Mouse (Mus musculus): ENCODE measurements around the gene Prkce.

Prkce gene

GRCm38 (mm10) chr17:86175516-86175915 lies 7.9 kb downstream of the Prkce start:
- no peak for DNase-seq (ENCODE audit: low spot score in 2 of 2)

- no peak for DNase-seq (ENCODE audit: low spot score in 2 of 2)
Observed at GRCm38 (mm10) chr17:86176722-86177121, 9.1 kb downstream of the Prkce start.

GRCm38 (mm10) chr17:86183788-86184187 lies 16.2 kb downstream of the Prkce start:
- no peak for DNase-seq (ENCODE audit: low spot score in 2 of 2)

GRCm38 (mm10) chr17:86184552-86185209 lies 17.1 kb downstream of the Prkce start:
- DNase-seq (ENCODE audit: low spot score in 2 of 2), result no peak

- peak in 1 of 2 experiments; percentile 56 for DNase-seq (ENCODE audit: low spot score in 2 of 2)
Observed at GRCm38 (mm10) chr17:86185584-86185983, 18.0 kb downstream of the Prkce start.

- no peak for DNase-seq (ENCODE audit: low spot score in 2 of 2)
Observed at GRCm38 (mm10) chr17:86187777-86188176, 20.2 kb downstream of the Prkce start.

GRCm38 (mm10) chr17:86193979-86194378 lies 26.4 kb downstream of the Prkce start:
- DNase-seq (ENCODE audit: low spot score in 2 of 2), result no peak

- no peak for DNase-seq (ENCODE audit: low spot score in 2 of 2)
Observed at GRCm38 (mm10) chr17:86194921-86195320, 27.3 kb downstream of the Prkce start.

- DNase-seq (ENCODE audit: low spot score in 2 of 2), result no peak
Observed at GRCm38 (mm10) chr17:86198496-86199465, 31.2 kb downstream of the Prkce start.

- no peak for DNase-seq (ENCODE audit: low spot score in 2 of 2)
Observed at GRCm38 (mm10) chr17:86201981-86202380, 34.4 kb downstream of the Prkce start.

GRCm38 (mm10) chr17:86202972-86203371 lies 35.4 kb downstream of the Prkce start:
- DNase-seq (ENCODE audit: low spot score in 2 of 2), result no peak

GRCm38 (mm10) chr17:86203531-86204450 lies 36.2 kb downstream of the Prkce start:
- DNase-seq (ENCODE audit: low spot score in 2 of 2), result no peak

GRCm38 (mm10) chr17:86206289-86206688 lies 38.7 kb downstream of the Prkce start:
- DNase-seq (ENCODE audit: low spot score in 2 of 2), result no peak

GRCm38 (mm10) chr17:86208057-86208820 lies 40.7 kb downstream of the Prkce start:
- DNase-seq (ENCODE audit: low spot score in 2 of 2), result no peak

GRCm38 (mm10) chr17:86208821-86209186 lies 41.2 kb downstream of the Prkce start:
- DNase-seq (ENCODE audit: low spot score in 2 of 2), result no peak

- DNase-seq (ENCODE audit: low spot score in 2 of 2), result no peak
Observed at GRCm38 (mm10) chr17:86209680-86210251, 42.2 kb downstream of the Prkce start.

- DNase-seq (ENCODE audit: low spot score in 2 of 2), result no peak
Observed at GRCm38 (mm10) chr17:86212204-86212603, 44.6 kb downstream of the Prkce start.

GRCm38 (mm10) chr17:86214285-86214684 lies 46.7 kb downstream of the Prkce start:
- peak; percentile 65 to 84 for DNase-seq (ENCODE audit: low spot score in 2 of 2)

GRCm38 (mm10) chr17:86214741-86215140 lies 47.2 kb downstream of the Prkce start:
- peak; percentile 53 to 54 for DNase-seq (ENCODE audit: low spot score in 2 of 2)

- no peak for DNase-seq (ENCODE audit: low spot score in 2 of 2)
Observed at GRCm38 (mm10) chr17:86215771-86216170, 48.2 kb downstream of the Prkce start.

GRCm38 (mm10) chr17:86217468-86217867 lies 49.9 kb downstream of the Prkce start:
- no peak for DNase-seq (ENCODE audit: low spot score in 2 of 2)
